Mouse (Mus musculus): ENCODE results near the gene Pigu. TPM values are rescaled to one million over a fixed set of nuclear protein-coding genes. Genes with fewer than 3 reads are reported as not detected.

Gene Pigu
- polyA plus RNA-seq, 1 experiment from 2014 or later, result 24.2 TPM

DNA sequence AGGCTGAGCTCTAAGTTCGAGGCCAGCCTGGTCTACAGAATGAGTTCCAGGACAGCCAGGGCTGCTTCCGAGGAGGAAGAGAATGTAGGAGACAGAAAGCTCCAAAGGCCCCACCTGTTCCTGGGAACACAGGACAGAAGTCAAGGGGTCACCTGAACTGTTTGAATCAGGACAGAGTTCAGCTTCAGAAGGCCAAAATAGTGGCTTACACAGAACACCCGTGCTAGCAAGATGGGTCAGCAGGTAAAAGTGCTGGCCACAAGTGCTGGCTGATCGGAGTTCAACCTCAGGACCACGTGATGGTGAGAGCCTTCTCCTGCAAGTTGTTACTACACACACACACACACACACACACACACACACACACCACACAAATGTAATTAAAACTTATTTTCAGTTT lies 90.3 kb downstream of the Pigu start:
- DNase-seq, result no peak
- Histone ChIP-seq H3K36me3 (no peaks in the 10 kb centered on the region), H3K4me3 (replicated peaks) (no peak overlapping the region), H3K4me2 (no peak overlapping the region), H3K27me3 (no peaks in the 10 kb centered on the region), H3K4me1 (replicated peaks) (no peaks in the 10 kb centered on the region), H3K9me3 (replicated peaks) (no peaks in the 10 kb centered on the region), H3K9ac (no peak overlapping the region), H3K27ac (no peak overlapping the region)
- WGBS (ENCODE audit: insufficient replicate concordance), result 71% methylated on average over 5 of the region's 5 CpGs
- no peak for ATAC-seq (ENCODE audit: low read depth)

DNA sequence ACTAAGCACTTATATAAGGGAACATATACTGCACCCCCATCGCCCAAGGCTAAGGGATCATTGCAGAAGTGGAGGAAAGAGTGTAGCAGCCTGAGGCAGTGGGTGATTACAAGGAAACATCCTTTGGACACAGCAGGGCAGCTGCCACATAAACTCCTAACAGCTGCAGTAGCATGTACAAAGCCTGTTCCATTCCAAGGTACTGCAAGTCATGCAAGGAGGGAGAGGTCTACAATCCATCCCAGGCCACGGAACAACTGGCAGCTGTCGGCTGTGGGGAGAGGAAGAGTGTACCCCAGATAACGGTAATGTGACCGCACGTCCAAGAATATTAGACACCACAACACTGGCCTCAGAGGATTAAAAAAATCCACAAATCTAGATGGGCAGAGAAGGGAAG lies 91.7 kb downstream of the Pigu start:
- Histone ChIP-seq H3K4me1 (replicated peaks) (no peaks in the 10 kb centered on the region), H3K36me3 (no peaks in the 10 kb centered on the region), H3K9me3 (replicated peaks) (no peaks in the 10 kb centered on the region), H3K27me3 (no peaks in the 10 kb centered on the region), H3K27ac (no peak overlapping the region), H3K4me2 (no peak overlapping the region), H3K9ac (no peak overlapping the region), H3K4me3 (replicated peaks) (no peak overlapping the region)
- WGBS (ENCODE audit: insufficient replicate concordance), result 66% methylated on average over 6 of the region's 6 CpGs
- ATAC-seq (ENCODE audit: low read depth), result no peak
- DNase-seq, result no peak

DNA sequence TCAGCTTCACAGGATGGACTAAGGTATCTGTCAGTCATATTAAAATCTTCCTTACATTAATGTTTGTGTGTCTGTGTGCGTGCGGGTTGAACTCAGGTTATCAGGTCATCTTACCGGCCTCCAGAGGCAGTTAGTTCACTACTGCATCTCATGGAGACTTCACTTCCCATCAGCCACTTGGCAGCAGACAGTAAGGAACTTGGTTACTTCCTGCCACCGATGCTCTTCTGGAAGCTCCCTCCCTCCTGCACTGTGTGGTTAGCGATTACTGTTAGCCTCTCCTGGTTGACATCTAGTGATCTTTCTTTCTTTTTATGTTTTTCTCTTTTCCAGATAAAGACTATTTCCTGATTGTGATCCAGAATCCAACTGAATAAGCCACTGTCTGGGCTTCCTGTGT lies 107.6 kb downstream of the Pigu start:
- H3K4me1 ChIP-seq (replicated peaks), result no peaks in the 10 kb centered on the region
- no peak overlapping the region for H3K4me3 ChIP-seq (replicated peaks)
- no peak overlapping the region for H3K9ac ChIP-seq
- H3K36me3 ChIP-seq, result peaks cover 68% of the 10 kb centered on the region
- ATAC-seq (ENCODE audit: low read depth) (no peak), DNase-seq (no peak)
- H3K4me2 ChIP-seq, result no peak overlapping the region
- H3K27me3 ChIP-seq, result no peaks in the 10 kb centered on the region
- H3K27ac ChIP-seq, result no peak overlapping the region
- 80% methylated on average over 5 of the region's 5 CpGs for WGBS (ENCODE audit: insufficient replicate concordance)
- no peaks in the 10 kb centered on the region for H3K9me3 ChIP-seq (replicated peaks)

DNA sequence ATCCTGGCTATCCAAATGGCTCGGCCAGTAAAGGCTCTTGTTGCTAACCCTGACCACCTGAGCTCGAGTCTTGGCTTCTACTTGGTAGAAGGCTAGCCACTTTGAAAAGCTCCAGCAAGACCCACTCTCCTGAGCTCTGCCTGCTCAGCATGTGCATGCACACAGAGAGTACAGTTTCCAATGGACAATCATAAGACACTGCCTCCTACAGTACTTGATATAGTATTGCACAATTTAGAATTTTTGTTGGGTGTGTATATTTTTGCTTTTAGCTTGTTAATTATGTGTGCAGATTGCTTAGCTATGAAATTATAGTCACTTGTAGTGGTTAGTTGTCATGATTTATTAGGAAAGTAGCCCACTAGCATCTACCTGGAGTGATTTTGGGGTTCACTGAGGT lies 108.5 kb downstream of the Pigu start:
- Histone ChIP-seq H3K27me3 (no peaks in the 10 kb centered on the region), H3K4me2 (no peak overlapping the region), H3K4me1 (replicated peaks) (no peaks in the 10 kb centered on the region), H3K9ac (no peak overlapping the region), H3K9me3 (replicated peaks) (no peaks in the 10 kb centered on the region), H3K36me3 (peaks cover 76% of the 10 kb centered on the region), H3K27ac (no peak overlapping the region), H3K4me3 (replicated peaks) (no peak overlapping the region)
- no peak for ATAC-seq (ENCODE audit: low read depth)
- no peak for DNase-seq
- 62% methylated on average over 2 of the region's 2 CpGs for WGBS (ENCODE audit: insufficient replicate concordance)

DNA sequence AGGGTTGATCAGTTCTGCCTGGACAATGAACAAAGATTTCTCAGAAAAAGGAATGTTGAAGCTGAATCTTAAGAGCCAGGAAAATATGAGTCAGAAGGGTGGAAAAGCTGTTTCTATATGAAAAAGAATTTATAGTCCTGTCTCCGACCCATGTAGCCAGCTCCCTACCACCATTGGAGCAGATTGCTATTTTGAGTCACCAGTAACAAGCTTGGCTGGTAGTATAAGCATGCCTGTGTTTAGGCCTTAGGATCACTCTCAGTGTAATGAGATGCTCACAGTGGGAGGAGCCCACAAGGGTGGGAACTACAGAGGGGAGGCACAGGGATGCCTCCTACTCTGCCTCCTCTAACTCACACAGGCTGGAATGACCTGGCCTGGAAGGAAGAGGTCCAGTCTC lies 109.0 kb downstream of the Pigu start:
- no peak overlapping the region for H3K9ac ChIP-seq
- H3K4me3 ChIP-seq (replicated peaks), result no peak overlapping the region
- no peaks in the 10 kb centered on the region for H3K27me3 ChIP-seq
- H3K4me2 ChIP-seq, result no peak overlapping the region
- H3K36me3 ChIP-seq, result peaks cover 81% of the 10 kb centered on the region
- no peaks in the 10 kb centered on the region for H3K4me1 ChIP-seq (replicated peaks)
- no peaks in the 10 kb centered on the region for H3K9me3 ChIP-seq (replicated peaks)
- H3K27ac ChIP-seq, result no peak overlapping the region
- WGBS (ENCODE audit: insufficient replicate concordance), result 71% methylated on average over 1 of the region's 1 CpGs
- DNase-seq, result no peak
- no peak for ATAC-seq (ENCODE audit: low read depth)

GRCm38 (mm10) chr2:155246231-155246630 lies 111.0 kb downstream of the Pigu start:
- Histone ChIP-seq H3K4me1 (replicated peaks) (no peaks in the 10 kb centered on the region), H3K4me3 (replicated peaks) (no peak overlapping the region), H3K27me3 (no peaks in the 10 kb centered on the region), H3K9me3 (replicated peaks) (no peaks in the 10 kb centered on the region), H3K9ac (no peak overlapping the region), H3K27ac (no peak overlapping the region), H3K4me2 (no peak overlapping the region), H3K36me3 (peaks cover 85% of the 10 kb centered on the region)
- WGBS (ENCODE audit: insufficient replicate concordance), result 62% methylated on average over 4 of the region's 4 CpGs
- DNase-seq (no peak), ATAC-seq (ENCODE audit: low read depth) (no peak)

GRCm38 (mm10) chr2:155242296-155242855 lies 114.9 kb downstream of the Pigu start:
- Histone ChIP-seq H3K27ac (no peak overlapping the region), H3K36me3 (peaks cover 47% of the 10 kb centered on the region), H3K4me1 (replicated peaks) (peaks cover 31% of the 10 kb centered on the region), H3K4me2 (no peak overlapping the region), H3K4me3 (replicated peaks) (no peak overlapping the region), H3K9me3 (replicated peaks) (no peaks in the 10 kb centered on the region), H3K9ac (no peak overlapping the region), H3K27me3 (no peaks in the 10 kb centered on the region)
- DNase-seq, result no peak
- no peak for ATAC-seq (ENCODE audit: low read depth)
- 72% methylated on average over 7 of the region's 7 CpGs for WGBS (ENCODE audit: insufficient replicate concordance)

- DNase-seq (no peak), ATAC-seq (ENCODE audit: low read depth) (no peak)
- peaks cover 35% of the 10 kb centered on the region for H3K36me3 ChIP-seq
- H3K27me3 ChIP-seq, result no peaks in the 10 kb centered on the region
- no peak overlapping the region for H3K27ac ChIP-seq
- no peak overlapping the region for H3K9ac ChIP-seq
- H3K4me2 ChIP-seq, result no peak overlapping the region
- 61% methylated on average over 4 of the region's 4 CpGs for WGBS (ENCODE audit: insufficient replicate concordance)
- H3K4me1 ChIP-seq (replicated peaks), result peaks cover 34% of the 10 kb centered on the region
- H3K4me3 ChIP-seq (replicated peaks), result no peak overlapping the region
- H3K9me3 ChIP-seq (replicated peaks), result no peaks in the 10 kb centered on the region
Measured at GRCm38 (mm10) chr2:155240915-155241314, 116.3 kb downstream of the Pigu start.

GRCm38 (mm10) chr2:155237276-155237675 lies 120.0 kb downstream of the Pigu start:
- DNase-seq, result no peak
- H3K27ac ChIP-seq, result no peak overlapping the region
- H3K4me3 ChIP-seq (replicated peaks), result peak overlapping the region; percentile 89
- no peaks in the 10 kb centered on the region for H3K9me3 ChIP-seq (replicated peaks)
- no peaks in the 10 kb centered on the region for H3K27me3 ChIP-seq
- peak overlapping the region; percentile 91 for H3K9ac ChIP-seq
- ATAC-seq (ENCODE audit: low read depth), result no peak
- WGBS (ENCODE audit: insufficient replicate concordance), result 5% methylated on average over 4 of the region's 4 CpGs
- H3K36me3 ChIP-seq, result no peaks in the 10 kb centered on the region
- H3K4me2 ChIP-seq, result peak overlapping the region; percentile 82
- H3K4me1 ChIP-seq (replicated peaks), result peaks cover 39% of the 10 kb centered on the region

GRCm38 (mm10) chr2:155236362-155236992 lies 120.8 kb downstream of the Pigu start, which contains the start of gene Dynlrb1:
Dynlrb1 (plus strand) TSS chr2:155236533.
- H3K27ac ChIP-seq, result peak within 1 kb of the TSS; percentile 78
- H3K9ac ChIP-seq, result peak within 1 kb of the TSS; percentile 91
- H3K4me1 ChIP-seq (replicated peaks), result peaks cover 39% of the 10 kb centered on the region
- peak; percentile 100 for ATAC-seq (ENCODE audit: low read depth)
- DNase-seq, result peak; percentile 92
- peak within 1 kb of the TSS; percentile 82 for H3K4me2 ChIP-seq
- H3K4me3 ChIP-seq (replicated peaks), result peak within 1 kb of the TSS; percentile 89
- no peaks in the 10 kb centered on the region for H3K27me3 ChIP-seq
- no peaks in the 10 kb centered on the region for H3K9me3 ChIP-seq (replicated peaks)
- WGBS (ENCODE audit: insufficient replicate concordance), result under 1% methylated on average over 50 of the region's 50 CpGs
- no peaks in the 10 kb centered on the region for H3K36me3 ChIP-seq

GRCm38 (mm10) chr2:155235746-155236361 lies 121.4 kb downstream of the Pigu start:
- Histone ChIP-seq H3K27me3 (no peaks in the 10 kb centered on the region), H3K36me3 (no peaks in the 10 kb centered on the region), H3K9me3 (replicated peaks) (no peaks in the 10 kb centered on the region), H3K4me2 (peak overlapping the region; percentile 82), H3K4me3 (replicated peaks) (peak overlapping the region; percentile 89), H3K27ac (peak overlapping the region; percentile 62), H3K4me1 (replicated peaks) (peaks cover 37% of the 10 kb centered on the region), H3K9ac (peak overlapping the region; percentile 91)
- 8% methylated on average over 13 of the region's 13 CpGs for WGBS (ENCODE audit: insufficient replicate concordance)
- peak; percentile 79 for ATAC-seq (ENCODE audit: low read depth)
- DNase-seq, result no peak

All from liver, embryonic 13.5 days (tissue).